Mouse (Mus musculus) liver, embryonic 16.5 days (tissue): ENCODE data around the gene Pdgfra. TPM values are rescaled to one million over a fixed set of nuclear protein-coding genes. Genes with fewer than 3 reads are reported as not detected.

ENCODE experiments used
- ATAC-seq: fragments of 200-750 bp; cut with Nextera tagmentation; 2 replicates; pipeline ENCODE4 v1.8.0; 2017; ENCODE audit warnings: low read depth, mild to moderate bottlenecking, moderate number of reproducible peaks, moderate library complexity
- H3K27ac ChIP-seq: fragments of 300-500 bp; sonication (generic); 2 replicates; pipeline ENCODE4 v1.5.1; 2014; ENCODE audit warnings: mild to moderate bottlenecking, low read length
- H3K27me3 ChIP-seq: fragments of 300-500 bp; sonication (generic); 2 replicates; pipeline ENCODE4 v1.6.1; 2014; ENCODE audit warnings: low read depth, low read length, mixed read lengths; ENCODE audit not compliant: control insufficient read depth, insufficient read depth
- H3K36me3 ChIP-seq: fragments of 300-500 bp; sonication (generic); 2 replicates; pipeline ENCODE4 v1.6.1; 2014; ENCODE audit warnings: mild to moderate bottlenecking; ENCODE audit not compliant: control insufficient read depth, insufficient read depth
- H3K4me1 ChIP-seq: fragments of 300-500 bp; sonication (generic); 2 replicates; pipeline ENCODE4 v1.6.1; 2014; ENCODE audit warnings: low read depth, low read length, mixed read lengths; ENCODE audit not compliant: control insufficient read depth
- H3K4me2 ChIP-seq: fragments of 300-500 bp; sonication (generic); 2 replicates; pipeline ENCODE4 v1.6.1; 2014; ENCODE audit warnings: low read depth, low read length, mixed read lengths
- H3K4me3 ChIP-seq: fragments of 300-500 bp; sonication (generic); 2 replicates; pipeline ENCODE4 v1.5.1; 2014; ENCODE audit warnings: low read depth, mild to moderate bottlenecking, low read length
- H3K9ac ChIP-seq: fragments of 300-500 bp; sonication (generic); 2 replicates; pipeline ENCODE4 v1.6.1; 2014; ENCODE audit warnings: low read depth, low read length
- H3K9me3 ChIP-seq: fragments of 300-500 bp; sonication (generic); replicated peaks from 2 replicates; pipeline ENCODE4 v1.6.1; 2016; ENCODE audit warnings: low read length; ENCODE audit not compliant: control insufficient read depth
- WGBS: fragments of 180-500 bp; shearing (Covaris S2); extraction: QIAGEN DNeasy Blood & Tissue Kit; methylation state at CpG from one replicate; pipeline ENCODE4 v1.1.7; 2014; ENCODE audit not compliant: insufficient replicate concordance; 5-methylcytosine and 5-hydroxymethylcytosine counted together
- polyA plus RNA-seq: library from polyadenylated mRNA; unstranded; fragments of >200 nt; fragmentation: Nextera tagmentation; extraction: Ambion mirVana; gene quantifications from 2 replicates; pipeline ENCODE4 v1.2.1, GENCODE M21; 2015

Pdgfra gene
- polyA plus RNA-seq, 1 experiment from 2014 or later: 1.7 TPM

- Histone ChIP-seq H3K36me3 (no peaks in the 10 kb centered on the region), H3K4me1 (no peaks in the 10 kb centered on the region), H3K9me3 (no peaks in the 10 kb centered on the region), H3K27ac (no peak overlapping the region), H3K27me3 (no peaks in the 10 kb centered on the region), H3K4me3 (no peak overlapping the region), H3K4me2 (no peak overlapping the region), H3K9ac (no peak overlapping the region)
- 47% methylated on average over 6 of the region's 6 CpGs for WGBS
- no peak for ATAC-seq
These were observed 62.4 kb downstream of the Pdgfra start for GRCm38 (mm10) chr5:75214520-75214919.

GRCm38 (mm10) chr5:75214929-75215328 lies 62.8 kb downstream of the Pdgfra start:
- no peaks in the 10 kb centered on the region for H3K4me1 ChIP-seq
- H3K4me2 ChIP-seq: no peak overlapping the region
- H3K36me3 ChIP-seq: no peaks in the 10 kb centered on the region
- H3K27me3 ChIP-seq: no peaks in the 10 kb centered on the region
- no peak overlapping the region for H3K4me3 ChIP-seq
- H3K9ac ChIP-seq: no peak overlapping the region
- ATAC-seq: no peak
- 69% methylated on average over 7 of the region's 7 CpGs for WGBS
- no peak overlapping the region for H3K27ac ChIP-seq
- no peaks in the 10 kb centered on the region for H3K9me3 ChIP-seq

GRCm38 (mm10) chr5:75215678-75216256 lies 63.7 kb downstream of the Pdgfra start:
- H3K27me3 ChIP-seq: no peaks in the 10 kb centered on the region
- H3K9me3 ChIP-seq: no peaks in the 10 kb centered on the region
- no peaks in the 10 kb centered on the region for H3K36me3 ChIP-seq
- H3K9ac ChIP-seq: no peak overlapping the region
- H3K4me2 ChIP-seq: no peak overlapping the region
- WGBS: 56% methylated on average over 7 of the region's 7 CpGs
- no peak overlapping the region for H3K27ac ChIP-seq
- H3K4me1 ChIP-seq: no peaks in the 10 kb centered on the region
- no peak for ATAC-seq
- no peak overlapping the region for H3K4me3 ChIP-seq

- Histone ChIP-seq H3K4me3 (no peak overlapping the region), H3K4me2 (no peak overlapping the region), H3K4me1 (no peaks in the 10 kb centered on the region), H3K9ac (no peak overlapping the region), H3K36me3 (no peaks in the 10 kb centered on the region), H3K27ac (no peak overlapping the region), H3K27me3 (no peaks in the 10 kb centered on the region), H3K9me3 (no peaks in the 10 kb centered on the region)
- ATAC-seq: no peak
- 38% methylated on average over 10 of the region's 10 CpGs for WGBS
These were observed 69.5 kb downstream of the Pdgfra start for GRCm38 (mm10) chr5:75221610-75222009.

GRCm38 (mm10) chr5:75222491-75223265 lies 70.6 kb downstream of the Pdgfra start:
- H3K36me3 ChIP-seq: no peaks in the 10 kb centered on the region
- no peak for ATAC-seq
- no peaks in the 10 kb centered on the region for H3K4me1 ChIP-seq
- WGBS: 75% methylated on average over 10 of the region's 10 CpGs
- no peak overlapping the region for H3K4me2 ChIP-seq
- H3K27me3 ChIP-seq: no peaks in the 10 kb centered on the region
- no peak overlapping the region for H3K9ac ChIP-seq
- no peak overlapping the region for H3K27ac ChIP-seq
- H3K9me3 ChIP-seq: no peaks in the 10 kb centered on the region
- H3K4me3 ChIP-seq: no peak overlapping the region

GRCm38 (mm10) chr5:75238363-75238762 lies 86.3 kb downstream of the Pdgfra start:
- Histone ChIP-seq H3K36me3 (no peaks in the 10 kb centered on the region), H3K4me2 (no peak overlapping the region), H3K4me3 (no peak overlapping the region), H3K4me1 (no peaks in the 10 kb centered on the region), H3K27ac (no peak overlapping the region), H3K9ac (no peak overlapping the region), H3K9me3 (no peaks in the 10 kb centered on the region), H3K27me3 (no peaks in the 10 kb centered on the region)
- 19% methylated on average over 2 of the region's 2 CpGs for WGBS
- ATAC-seq: no peak

GRCm38 (mm10) chr5:75238928-75239777 lies 87.1 kb downstream of the Pdgfra start:
- H3K9ac ChIP-seq: no peak overlapping the region
- H3K4me2 ChIP-seq: no peak overlapping the region
- no peak overlapping the region for H3K27ac ChIP-seq
- no peak for ATAC-seq
- H3K27me3 ChIP-seq: no peaks in the 10 kb centered on the region
- WGBS: 74% methylated on average over 15 of the region's 15 CpGs
- no peak overlapping the region for H3K4me3 ChIP-seq
- no peaks in the 10 kb centered on the region for H3K9me3 ChIP-seq
- H3K4me1 ChIP-seq: no peaks in the 10 kb centered on the region
- no peaks in the 10 kb centered on the region for H3K36me3 ChIP-seq

GRCm38 (mm10) chr5:75247070-75247740 lies 95.1 kb downstream of the Pdgfra start:
- Histone ChIP-seq H3K4me2 (no peak overlapping the region), H3K4me1 (no peaks in the 10 kb centered on the region), H3K9ac (no peak overlapping the region), H3K27ac (no peak overlapping the region), H3K9me3 (no peaks in the 10 kb centered on the region), H3K27me3 (no peaks in the 10 kb centered on the region), H3K4me3 (no peak overlapping the region), H3K36me3 (no peaks in the 10 kb centered on the region)
- WGBS: 63% methylated on average over 25 of the region's 25 CpGs
- ATAC-seq: no peak
